Mouse (Mus musculus) hindbrain, embryonic 15.5 days (tissue): ENCODE data around the gene Gm20816. TPM values are rescaled to one million over a fixed set of nuclear protein-coding genes. Genes with fewer than 3 reads are reported as not detected.
"Not testable (repeated sequence)": the region's sequence is repeated elsewhere in the genome, so short reads cannot be mapped to it uniquely, and the experiment has no call there.

Source experiments
- ATAC-seq: fragments of 200-750 bp; cut with Nextera tagmentation; 2 replicates; pipeline ENCODE4 v1.8.0; 2017; ENCODE audit warnings: low read depth, moderate number of reproducible peaks, moderate TSS enrichment; ENCODE audit not compliant: low FRiP score
- H3K27ac ChIP-seq: fragments of 300-500 bp; sonication (generic); replicated peaks from 2 replicates; pipeline ENCODE4 v1.5.1; 2015; ENCODE audit warnings: mild to moderate bottlenecking, inconsistent platforms
- H3K27me3 ChIP-seq: fragments of 300-500 bp; sonication (generic); 2 replicates; pipeline ENCODE4 v1.6.1; 2015; ENCODE audit warnings: control low read depth, inconsistent platforms
- H3K36me3 ChIP-seq: fragments of 300-500 bp; sonication (generic); 2 replicates; pipeline ENCODE4 v1.6.1; 2015; ENCODE audit warnings: control low read depth, inconsistent platforms
- H3K4me1 ChIP-seq: fragments of 300-500 bp; sonication (generic); replicated peaks from 2 replicates; pipeline ENCODE4 v1.6.1; 2015; ENCODE audit warnings: control low read depth, inconsistent platforms
- H3K4me2 ChIP-seq: fragments of 300-500 bp; sonication (generic); 2 replicates; pipeline ENCODE4 v1.6.1; 2015; ENCODE audit warnings: moderate library complexity, mild to moderate bottlenecking, inconsistent platforms
- H3K4me3 ChIP-seq: fragments of 300-500 bp; sonication (generic); 2 replicates; pipeline ENCODE4 v1.5.1; 2015; ENCODE audit warnings: mild to moderate bottlenecking, inconsistent platforms
- H3K9ac ChIP-seq: fragments of 300-500 bp; sonication (generic); 2 replicates; pipeline ENCODE4 v1.6.1; 2015; ENCODE audit warnings: inconsistent platforms
- H3K9me3 ChIP-seq: fragments of 300-500 bp; sonication (generic); 2 replicates; pipeline ENCODE4 v1.6.1; 2016; ENCODE audit warnings: control low read depth, inconsistent platforms
- WGBS: fragments of 180-500 bp; shearing (Covaris S2); methylation state at CpG from one replicate; pipeline ENCODE4 v1.1.7; 2015; 5-methylcytosine and 5-hydroxymethylcytosine counted together
- polyA plus RNA-seq: library from polyadenylated mRNA; unstranded; fragments of >200 nt; fragmentation: Nextera tagmentation; extraction: Ambion mirVana; gene quantifications from 2 replicates; pipeline ENCODE4 v1.2.1, GENCODE M21; 2015

Gene Gm20816
- not detected in 2 replicates for polyA plus RNA-seq

GRCm38 (mm10) chrY:68537655-68538054, at the start of gene Gm20816:
Gm20816 (plus strand) TSS chrY:68537955.
- H3K4me1 ChIP-seq, ATAC-seq, H3K4me2 ChIP-seq, H3K27me3 ChIP-seq, H3K9me3 ChIP-seq, H3K27ac ChIP-seq, H3K4me3 ChIP-seq, H3K36me3 ChIP-seq, H3K9ac ChIP-seq: not testable (repeated sequence)
- no CpG with 5 or more reads among the region's 3 CpGs for WGBS

Other genes starting within 250 kb of the Gm20816 start
- not detected in 2 replicates for gene Gm20937, start 243.1 kb upstream of the Gm20816 start, polyA plus RNA-seq